Comparison of ENCODE assay signal across 11 mouse cellular contexts in genomic region chr3:52954656-52955055, GRCm38 (mm10).
A peak's percentile ranks its signal among the peaks of the same experiment; 100 is the strongest.
DNase-seq lines count a peak whose midpoint lies in the region; ATAC-seq lines count a peak whose summit lies in the region.
"Had no signal": no experiment of that assay in that cellular context is flagged by ENCODE, and none has a peak within 500 bp of the region (broad histone marks: within the 10 kb centered on the region; RNA-seq: fewer than 3 reads in every experiment).

No protein-coding gene starts in this region.

- H3K9ac ChIP-seq in kidney, embryonic 14.5 days (ENCODE audit: low read depth, low read length) = no peak overlapping the region
- H3K9ac ChIP-seq in hindbrain, embryonic 16.5 days (ENCODE audit: low read depth, low read length) = no peak overlapping the region
- H3K9ac ChIP-seq: midbrain, embryonic 12.5 days had no signal

- no peaks in the 10 kb centered on the region for H3K9me3 ChIP-seq in heart, embryonic 10.5 days
- H3K9me3 ChIP-seq in kidney, embryonic 14.5 days (ENCODE audit: control insufficient read depth, low read length) = no peaks in the 10 kb centered on the region
- no peaks in the 10 kb centered on the region for H3K9me3 ChIP-seq in hindbrain, embryonic 16.5 days (ENCODE audit: control insufficient read depth, low read length)
- H3K9me3 ChIP-seq: midbrain, embryonic 12.5 days had no signal

- peak; percentile 77; the same call in 1 of the 2 replicates for ATAC-seq in kidney, embryonic 14.5 days (ENCODE audit: low FRiP score, low TSS enrichment)
- peak; percentile 43; the same call in 1 of the 2 replicates for ATAC-seq in monocyte, adult 5-6 weeks (replicated peaks; ENCODE audit: insufficient number of reproducible peaks, low FRiP score, low TSS enrichment, poor library complexity, severe bottlenecking)
- ATAC-seq in hindbrain, embryonic 16.5 days = no peak

- H3K27ac ChIP-seq in heart, embryonic 10.5 days = peak overlapping the region; percentile 82; the same call in 1 of the 2 replicates
- H3K27ac ChIP-seq in kidney, embryonic 14.5 days (ENCODE audit: low read depth, low read length) = no peak overlapping the region; the same call in 1 of the 2 replicates
- H3K27ac ChIP-seq in hindbrain, embryonic 16.5 days (ENCODE audit: low read depth, low read length) = no peak overlapping the region
- H3K27ac ChIP-seq: midbrain, embryonic 12.5 days had no signal

- WGBS in heart, embryonic 10.5 days = 78% methylated on average over 9 of the region's 9 CpGs
- 36% methylated on average over 9 of the region's 9 CpGs for WGBS in kidney, embryonic 14.5 days
- WGBS in hindbrain, embryonic 16.5 days = 64% methylated on average over 9 of the region's 9 CpGs

- H3K4me2 ChIP-seq in kidney, embryonic 14.5 days (replicated peaks; ENCODE audit: low read depth, low read length) = no peak overlapping the region
- H3K4me2 ChIP-seq in hindbrain, embryonic 16.5 days (ENCODE audit: low read length) = no peak overlapping the region

- peaks cover 21% of the 10 kb centered on the region for H3K4me1 ChIP-seq in heart, embryonic 10.5 days
- H3K4me1 ChIP-seq in kidney, embryonic 14.5 days (ENCODE audit: control insufficient read depth, insufficient read depth, low read length) = peaks cover 16% of the 10 kb centered on the region; the same call in 1 of the 2 replicates
- no peaks in the 10 kb centered on the region; the same call in 1 of the 2 replicates for H3K4me1 ChIP-seq in hindbrain, embryonic 16.5 days (ENCODE audit: control insufficient read depth, insufficient read depth, low read depth, low read length)

- no peaks in the 10 kb centered on the region for H3K27me3 ChIP-seq in heart, embryonic 10.5 days (ENCODE audit: insufficient read depth, poor library complexity, severe bottlenecking)
- no peaks in the 10 kb centered on the region for H3K27me3 ChIP-seq in kidney, embryonic 14.5 days (ENCODE audit: control insufficient read depth, insufficient read depth, low read length)
- no peaks in the 10 kb centered on the region for H3K27me3 ChIP-seq in hindbrain, embryonic 16.5 days (replicated peaks; ENCODE audit: control insufficient read depth, insufficient read depth, low read length)
- H3K27me3 ChIP-seq: midbrain, embryonic 12.5 days had no signal

- peak; percentile 44 for DNase-seq in gastrocnemius, adult 18-20 months (ENCODE audit: low spot score)
- no peak for DNase-seq in gastrocnemius, postnatal 4 days (ENCODE audit: low spot score in 2 of 2)
- no peak for DNase-seq in heart, embryonic 10.5 days (ENCODE audit: low spot score)
- DNase-seq in right cerebral cortex, postnatal 14 days = no peak
- no peak for DNase-seq in c-Kit-positive CD71-positive TER-119-positive erythroid progenitor cells, embryonic 14.5 days (ENCODE audit: low spot score)
- DNase-seq: layer of hippocampus, adult 9-11 months had no signal

- H3K4me3 ChIP-seq in heart, embryonic 10.5 days = no peak overlapping the region
- no peak overlapping the region for H3K4me3 ChIP-seq in kidney, embryonic 14.5 days (ENCODE audit: low read length)
- no peak overlapping the region for H3K4me3 ChIP-seq in hindbrain, embryonic 16.5 days (ENCODE audit: low read length)
- H3K4me3 ChIP-seq: erythroblast, embryonic 14.5 days; midbrain, embryonic 12.5 days had no signal

- H3K36me3 ChIP-seq in heart, embryonic 10.5 days = no peaks in the 10 kb centered on the region
- H3K36me3 ChIP-seq in kidney, embryonic 14.5 days (ENCODE audit: control insufficient read depth, insufficient read depth, low read length) = no peaks in the 10 kb centered on the region
- H3K36me3 ChIP-seq in hindbrain, embryonic 16.5 days (ENCODE audit: control insufficient read depth, insufficient read depth, low read length) = no peaks in the 10 kb centered on the region
- H3K36me3 ChIP-seq: midbrain, embryonic 12.5 days had no signal
